9 mouse cellular contexts compared by ENCODE assay signal in genomic region chr17:7826819-7827515, GRCm38 (mm10). TPM values are rescaled to one million over a fixed set of nuclear protein-coding genes. Genes with fewer than 3 reads are reported as not detected.
DNase-seq lines count a peak whose midpoint lies in the region; ATAC-seq and TF ChIP-seq lines count a peak whose summit lies in the region.
"Had no signal": no experiment of that assay in that cellular context is flagged by ENCODE, and none has a peak within 500 bp of the region (broad histone marks: within the 10 kb centered on the region; RNA-seq: fewer than 3 reads in every experiment).

Fndc1 (minus strand) TSS chr17:7827302.

- CTCF ChIA-PET in Patski (lab: Charles Lee) = interaction anchor here (1.2 kb wide), 1 partner anchor 15 kb away, joined by 4 read pairs; no protein-coding TSS in a partner anchor

- H3K4me1 ChIP-seq in hindbrain, embryonic 11.5 days (replicated peaks; ENCODE audit: control insufficient read depth, insufficient read depth, low read length) = peaks cover 3% of the 10 kb centered on the region

- peak; percentile 99 for TF ChIP-seq CTCF in Patski (IDR thresholded peaks at IDR 0.05)

- 2% methylated on average over 50 of the region's 60 CpGs for WGBS in hindbrain, embryonic 11.5 days

- H3K4me2 ChIP-seq in hindbrain, embryonic 11.5 days (replicated peaks; ENCODE audit: low read depth, low read length) = peak within 1 kb of the TSS; percentile 99

- ATAC-seq in Patski = peak; percentile 52
- ATAC-seq in hindbrain, embryonic 11.5 days (ENCODE audit: low FRiP score) = peak; percentile 66

- in situ Hi-C loops in Patski (cut with MboI; ENCODE audit: low pct_unique_long_range_greater_than_20kb) = no loop called here

- no peaks in the 10 kb centered on the region for H3K36me3 ChIP-seq in hindbrain, embryonic 11.5 days (ENCODE audit: control insufficient read depth, insufficient read depth, low read length)

- H3K9me3 ChIP-seq in hindbrain, embryonic 11.5 days (ENCODE audit: control insufficient read depth, low read length) = no peaks in the 10 kb centered on the region

- H3K4me3 ChIP-seq in hindbrain, embryonic 11.5 days (ENCODE audit: low read depth, low read length) = peak within 1 kb of the TSS; percentile 49
- H3K4me3 ChIP-seq: erythroblast, embryonic 14.5 days had no signal

- peak within 1 kb of the TSS; percentile 53 for H3K9ac ChIP-seq in hindbrain, embryonic 11.5 days (ENCODE audit: low read depth, low read length)

- intact Hi-C loops in left cerebral cortex, postnatal 10 days (cut with DNase I) = loop anchor here (2.0 to 10.0 kb wide), 2 partner anchors 222 to 384 kb away; no protein-coding TSS in a partner anchor

- POLR2A ChIA-PET in Patski (lab: Charles Lee) = no interaction called here

- DNase-seq in Patski (ENCODE audit: low read depth, low spot score) = no peak
- peak; percentile 20 for DNase-seq in c-Kit-positive CD71-negative TER-119-negative erythroid progenitor cells, embryonic 14.5 days (ENCODE audit: low read depth)
- DNase-seq in frontal cortex, postnatal 25 days (ENCODE audit: low spot score in 2 of 2) = peak; percentile 32 to 48
- DNase-seq in hindbrain, embryonic 11.5 days (ENCODE audit: low spot score) = peak; percentile 86
- DNase-seq in left cerebral cortex, postnatal 10 days (ENCODE audit: extremely low spot score in 1 of 2, low spot score in 2 of 2) = peak in 1 of 2 experiments; percentile 75
- peak; percentile 75 to 78 for DNase-seq in lung, postnatal 4 days
- peak; percentile 73 for DNase-seq in right cerebral cortex, postnatal 14 days
- no peak for DNase-seq in spleen, postnatal 36 days (ENCODE audit: low spot score in 2 of 2)

- H3K27ac ChIP-seq in hindbrain, embryonic 11.5 days (ENCODE audit: low read depth, low read length) = no peak within 1 kb of the TSS

- no peaks in the 10 kb centered on the region for H3K27me3 ChIP-seq in Patski
- H3K27me3 ChIP-seq in hindbrain, embryonic 11.5 days (ENCODE audit: control insufficient read depth, insufficient read depth, low read length) = peaks cover 9% of the 10 kb centered on the region; the same call in 1 of the 2 replicates

RNA-seq across cellular contexts. Expression of gene Fndc1, which starts in this region (rescaled TPM):
- 19.7 TPM for polyA plus RNA-seq in Patski (2021)
- polyA plus RNA-seq in hindbrain, embryonic 11.5 days (2014; fragmentation: Nextera tagmentation; extraction: Ambion mirVana) = 0.84 and 1.2 TPM in 2 replicates
- total RNA-seq in left cerebral cortex, postnatal 10 days (2021) = 10 to 100 TPM; 10.2 to 10.9 TPM
- polyA plus RNA-seq: erythroblast, embryonic 14.5 days had no signal

Comparison
In these comparisons a context has a peak if more than half of its experiments do, and no peak if none do; other contexts are left out.
1. DNase-seq: peak in c-Kit-positive CD71-negative TER-119-negative erythroid progenitor cells, embryonic 14.5 days (single experiment), frontal cortex, postnatal 25 days (2 of 2), hindbrain, embryonic 11.5 days (single experiment), lung, postnatal 4 days (2 of 2) and right cerebral cortex, postnatal 14 days (single experiment); none in Patski (single experiment) and spleen, postnatal 36 days (0 of 2).